Mouse (Mus musculus): ENCODE results near the gene Gsdmc3. TPM values are rescaled to one million over a fixed set of nuclear protein-coding genes. Genes with fewer than 3 reads are reported as not detected.

Gsdmc3 gene
- polyA plus RNA-seq, 1 experiment from 2014 or later = not detected

Other genes starting within 250 kb of the Gsdmc3 start
- gene Gsdmc2, start 33.4 kb downstream of the Gsdmc3 start, polyA plus RNA-seq (2015; fragmentation: Nextera tagmentation; extraction: Ambion mirVana) = 0.09 TPM in 1 of 2 replicates, not detected in the other
- gene Gsdmc4, start 33.7 kb upstream of the Gsdmc3 start, polyA plus RNA-seq (2015; fragmentation: Nextera tagmentation; extraction: Ambion mirVana) = not detected in 2 replicates
- 41.0 and 46.4 TPM in 2 replicates for gene Fam49b, start 181.9 kb upstream of the Gsdmc3 start, polyA plus RNA-seq (2015; fragmentation: Nextera tagmentation; extraction: Ambion mirVana)

Data from limb, embryonic 15.5 days (tissue).